Mouse (Mus musculus) midbrain, embryonic 10.5 days (tissue): ENCODE measurements around the gene Creb3. TPM values are rescaled to one million over a fixed set of nuclear protein-coding genes. Genes with fewer than 3 reads are reported as not detected.

Experiments used
- polyA plus RNA-seq: library from polyadenylated mRNA; unstranded; fragments of >200 nt; fragmentation: Nextera tagmentation; extraction: Ambion mirVana; gene quantifications from 2 replicates; pipeline ENCODE4 v1.2.1, GENCODE M21; 2016

Creb3 gene
- polyA plus RNA-seq, 1 experiment from 2014 or later: 43.1 TPM

Other genes with a start within 250 kb of the Creb3 start
- 10.5 and 18.1 TPM in 2 replicates for gene Rusc2, start 180.4 kb upstream of the Creb3 start, polyA plus RNA-seq
- 0.14 and 0.25 TPM in 2 replicates for gene Fam166b, start 133.2 kb upstream of the Creb3 start, polyA plus RNA-seq
- gene Tesk1, start 120.4 kb upstream of the Creb3 start, polyA plus RNA-seq: 2.9 and 6.0 TPM in 2 replicates
- 1.4 and 1.8 TPM in 2 replicates for gene Cd72, start 107.7 kb upstream of the Creb3 start, polyA plus RNA-seq
- gene Sit1, start 78.6 kb upstream of the Creb3 start, polyA plus RNA-seq: not detected in 2 replicates
- gene Ccdc107, start 69.4 kb upstream of the Creb3 start, polyA plus RNA-seq: 44.8 and 48.4 TPM in 2 replicates
- 48.5 and 52.8 TPM in 2 replicates for gene Arhgef39, start 62.6 kb upstream of the Creb3 start, polyA plus RNA-seq
- gene Car9, start 55.4 kb upstream of the Creb3 start, polyA plus RNA-seq: 0.67 and 0.69 TPM in 2 replicates
- gene Tpm2, start 38.6 kb upstream of the Creb3 start, polyA plus RNA-seq: 41.6 and 44.5 TPM in 2 replicates
- 43.3 and 47.2 TPM in 2 replicates for gene Tln1, start 359 bp downstream of the Creb3 start, polyA plus RNA-seq
- gene Rgp1, start 16.4 kb downstream of the Creb3 start, polyA plus RNA-seq: 20.7 and 21.0 TPM in 2 replicates
- gene Gba2, start 16.5 kb downstream of the Creb3 start, polyA plus RNA-seq: 26.7 and 31.6 TPM in 2 replicates
- 0.32 and 0.74 TPM in 2 replicates for gene Msmp, start 22.2 kb downstream of the Creb3 start, polyA plus RNA-seq
- 11.7 and 14.3 TPM in 2 replicates for gene Npr2, start 69.6 kb downstream of the Creb3 start, polyA plus RNA-seq
- 3.0 and 4.3 TPM in 2 replicates for gene Spag8, start 91.3 kb downstream of the Creb3 start, polyA plus RNA-seq
- gene Hint2, start 94.1 kb downstream of the Creb3 start, polyA plus RNA-seq: 75.5 and 79.3 TPM in 2 replicates
- 4.6 and 7.2 TPM in 2 replicates for gene Tmem8b, start 106.6 kb downstream of the Creb3 start, polyA plus RNA-seq
- 1.6 and 2.1 TPM in 2 replicates for gene Fam221b, start 106.8 kb downstream of the Creb3 start, polyA plus RNA-seq
- not detected in 2 replicates for gene Olfr70, start 138.5 kb downstream of the Creb3 start, polyA plus RNA-seq
- not detected in 2 replicates for gene Olfr71, start 147.9 kb downstream of the Creb3 start, polyA plus RNA-seq
- 0.21 TPM in 1 of 2 replicates, not detected in the other for gene Hrct1, start 164.9 kb downstream of the Creb3 start, polyA plus RNA-seq
- gene Spaar, start 167.7 kb downstream of the Creb3 start, polyA plus RNA-seq: 0.02 TPM in 1 of 2 replicates, not detected in the other
- gene Olfr159, start 208.7 kb downstream of the Creb3 start, polyA plus RNA-seq: not detected in 2 replicates